Mouse (Mus musculus) ES-Bruce4 (cell line): Measurements from ENCODE around the gene D430019H16Rik. TPM values are rescaled to one million over a fixed set of nuclear protein-coding genes. Genes with fewer than 3 reads are reported as not detected.

Experiments used
- H3K27ac ChIP-seq: 2 replicates; pipeline ENCODE4 v1.5.1; 2012; ENCODE audit warnings: low read length, inconsistent platforms; ENCODE audit not compliant: insufficient read depth
- H3K27me3 ChIP-seq: 2 replicates; pipeline ENCODE4 v1.6.1; 2012; ENCODE audit warnings: mild to moderate bottlenecking, low read length, inconsistent platforms; ENCODE audit not compliant: control insufficient read depth, poor library complexity, insufficient read depth, severe bottlenecking
- H3K36me3 ChIP-seq: 2 replicates; pipeline ENCODE4 v1.6.1; 2012; ENCODE audit warnings: inconsistent platforms, mild to moderate bottlenecking, low read length, moderate library complexity; ENCODE audit not compliant: control insufficient read depth, poor library complexity, insufficient read depth, severe bottlenecking
- H3K4me1 ChIP-seq: one replicate; pipeline ENCODE4 v1.8.1; 2011; ENCODE audit warnings: low read length; ENCODE audit not compliant: control insufficient read depth, insufficient read depth
- H3K4me3 ChIP-seq: 2 replicates; pipeline ENCODE4 v1.5.1; 2011; ENCODE audit warnings: low read depth, mild to moderate bottlenecking, low read length
- H3K9ac ChIP-seq: 2 replicates; pipeline ENCODE4 v1.6.1; 2012; ENCODE audit warnings: low read depth, mild to moderate bottlenecking, inconsistent platforms; ENCODE audit not compliant: poor library complexity, severe bottlenecking
- H3K9me3 ChIP-seq: replicated peaks from 2 replicates; pipeline ENCODE4 v1.6.1; 2012; ENCODE audit warnings: mild to moderate bottlenecking, low read length, inconsistent platforms; ENCODE audit not compliant: control insufficient read depth, poor library complexity, insufficient read depth, severe bottlenecking
- CTCF ChIP-seq: IDR thresholded peaks from one replicate; pipeline ENCODE4 v1.8.1; 2011; ENCODE audit warnings: low read depth, low read length
- EP300 ChIP-seq: IDR thresholded peaks from 2 replicates; pipeline ENCODE4 v1.6.1; 2011; ENCODE audit warnings: low read depth, low read length; ENCODE audit not compliant: insufficient read depth
- POLR2A ChIP-seq: IDR thresholded peaks from one replicate; pipeline ENCODE4 v1.8.1; 2011; ENCODE audit warnings: low read length; ENCODE audit not compliant: insufficient read depth
- polyA plus RNA-seq: library from polyadenylated mRNA; stranded (reverse); fragments of >200 nt; gene quantifications from 2 replicates; pipeline ENCODE4 v1.2.4, GENCODE M21; 2011; ENCODE audit warnings: low read depth; ENCODE audit not compliant: missing spikeins, insufficient read depth, insufficient read length

The D430019H16Rik gene
- polyA plus RNA-seq, 1 experiment: 1.1 TPM

GRCm38 (mm10) chr12:105431872-105432271, 21.8 kb upstream of the D430019H16Rik start:
- H3K27me3 ChIP-seq: no peaks in the 10 kb centered on the region
- no peaks in the 10 kb centered on the region for H3K4me1 ChIP-seq
- H3K9me3 ChIP-seq: no peaks in the 10 kb centered on the region
- H3K9ac ChIP-seq: no peak overlapping the region
- H3K36me3 ChIP-seq: no peaks in the 10 kb centered on the region
- no peak overlapping the region for H3K27ac ChIP-seq
- no peak for TF ChIP-seq CTCF
- no peak for TF ChIP-seq POLR2A
- TF ChIP-seq EP300: no peak
- no peak overlapping the region for H3K4me3 ChIP-seq

- no peak overlapping the region for H3K27ac ChIP-seq
- no peak overlapping the region for H3K4me3 ChIP-seq
- H3K9me3 ChIP-seq: no peaks in the 10 kb centered on the region
- H3K36me3 ChIP-seq: no peaks in the 10 kb centered on the region
- H3K27me3 ChIP-seq: no peaks in the 10 kb centered on the region
- TF ChIP-seq POLR2A: no peak
- no peak for TF ChIP-seq CTCF
- no peak for TF ChIP-seq EP300
- H3K9ac ChIP-seq: no peak overlapping the region
- no peaks in the 10 kb centered on the region for H3K4me1 ChIP-seq
These were observed 20.8 kb upstream of the D430019H16Rik start for GRCm38 (mm10) chr12:105432807-105433206.

- Histone ChIP-seq H3K27me3 (no peaks in the 10 kb centered on the region), H3K9me3 (no peaks in the 10 kb centered on the region), H3K4me1 (no peaks in the 10 kb centered on the region), H3K9ac (no peak overlapping the region), H3K4me3 (no peak overlapping the region), H3K27ac (no peak overlapping the region), H3K36me3 (no peaks in the 10 kb centered on the region)
- TF ChIP-seq CTCF (no peak), POLR2A (no peak), EP300 (no peak)
These were observed 15.4 kb upstream of the D430019H16Rik start for GRCm38 (mm10) chr12:105438259-105438658.

GRCm38 (mm10) chr12:105439976-105440375, 13.7 kb upstream of the D430019H16Rik start:
- no peaks in the 10 kb centered on the region for H3K36me3 ChIP-seq
- no peaks in the 10 kb centered on the region for H3K27me3 ChIP-seq
- no peaks in the 10 kb centered on the region for H3K9me3 ChIP-seq
- H3K4me1 ChIP-seq: no peaks in the 10 kb centered on the region
- no peak overlapping the region for H3K27ac ChIP-seq
- H3K4me3 ChIP-seq: no peak overlapping the region
- no peak overlapping the region for H3K9ac ChIP-seq
- TF ChIP-seq POLR2A: no peak
- TF ChIP-seq CTCF: no peak
- TF ChIP-seq EP300: no peak

- Histone ChIP-seq H3K9ac (no peak overlapping the region), H3K4me1 (no peaks in the 10 kb centered on the region), H3K27me3 (no peaks in the 10 kb centered on the region), H3K36me3 (no peaks in the 10 kb centered on the region), H3K4me3 (no peak overlapping the region), H3K9me3 (no peaks in the 10 kb centered on the region), H3K27ac (no peak overlapping the region)
- TF ChIP-seq EP300 (no peak), POLR2A (no peak), CTCF (no peak)
These were observed 10.1 kb upstream of the D430019H16Rik start for GRCm38 (mm10) chr12:105443569-105443968.

- H3K4me1 ChIP-seq: no peaks in the 10 kb centered on the region
- H3K27ac ChIP-seq: no peak overlapping the region
- no peaks in the 10 kb centered on the region for H3K27me3 ChIP-seq
- H3K9ac ChIP-seq: no peak overlapping the region
- TF ChIP-seq POLR2A: no peak
- TF ChIP-seq EP300: no peak
- no peak for TF ChIP-seq CTCF
- H3K4me3 ChIP-seq: no peak overlapping the region
- H3K36me3 ChIP-seq: no peaks in the 10 kb centered on the region
- no peaks in the 10 kb centered on the region for H3K9me3 ChIP-seq
These were observed 7.9 kb upstream of the D430019H16Rik start for GRCm38 (mm10) chr12:105445767-105446166.
